Mouse (Mus musculus) embryonic stem cell, embryonic (primary cell): ENCODE results near the gene Slirp.
"Not testable (repeated sequence)": the region's sequence is repeated elsewhere in the genome, so short reads cannot be mapped to it uniquely, and the experiment has no call there.

Source experiments
- CTCF ChIA-PET, 4 experiments: fragments of 300-600 bp in 2 of 4; fragments of 350-600 bp in 2 of 4; sonication (Branson Sonifier 250); formaldehyde crosslinking; loops; one replicate each; lab custom pipeline; 2022; ENCODE audit warnings: inconsistent platforms in 2 of 4; lab: Charles Lee
- POLR2A ChIA-PET, 4 experiments: fragments of 300-600 bp in 2 of 4; fragments of 350-600 bp in 2 of 4; sonication (Branson Sonifier 250); formaldehyde crosslinking; loops; one replicate each; lab custom pipeline; 2022; ENCODE audit warnings: antibody characterized with exemption in 4 of 4, inconsistent platforms in 1 of 4; lab: Charles Lee

The Slirp gene

DNA sequence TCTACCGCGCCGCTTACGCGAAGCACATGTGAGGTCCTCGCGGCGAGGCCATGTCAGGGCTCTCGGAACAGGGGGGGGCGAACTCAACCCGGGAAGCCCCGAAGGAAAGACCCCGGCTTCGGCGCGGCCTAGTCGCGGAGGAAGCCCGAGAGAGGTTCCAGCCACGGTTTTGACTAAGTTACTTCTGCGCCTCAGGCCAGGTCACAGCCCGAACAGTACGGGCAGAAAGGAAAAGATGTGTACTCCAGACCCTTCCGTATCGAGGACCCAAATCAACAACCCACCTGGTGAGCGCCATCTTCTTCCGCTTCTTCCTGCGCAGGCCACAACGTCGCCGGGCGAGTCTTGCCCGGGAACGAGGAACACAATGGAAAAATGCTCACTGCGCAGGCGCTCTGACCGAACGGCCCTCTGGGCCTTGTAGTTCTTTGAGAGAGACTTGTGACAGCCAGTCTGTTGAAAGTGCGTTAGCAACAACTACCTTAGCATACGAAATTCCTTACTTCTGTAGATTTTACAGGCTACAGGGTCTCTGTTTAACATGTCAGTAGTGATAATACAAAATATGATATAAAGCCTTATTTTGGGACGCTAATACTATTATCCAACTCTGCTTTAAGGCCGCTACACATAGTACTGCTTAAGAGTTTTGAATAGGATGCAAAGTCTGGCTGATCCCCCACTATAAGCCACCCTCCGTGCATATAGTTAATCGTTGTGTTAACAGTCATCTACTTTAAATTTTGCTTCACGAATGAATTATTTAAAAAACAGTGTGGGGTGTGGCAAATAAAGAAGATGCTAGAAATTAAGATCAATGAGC is 28.5 kb downstream of the Slirp start, which contains the start of gene Snw1:
Gene Snw1, minus strand, starts transcription at position 311 of the 823 bp plus-strand sequence.
- ChIA-PET CTCF (no interaction called here), POLR2A (interaction anchor here in 3 of 4 experiments (0.6 to 3.3 kb wide), 13 partner anchors 9 to 153 kb away, joined by 3 to 58 read pairs (median 5); partner anchors contain the start of genes Alkbh1 (in 2 of the 3) and Slirp (in 1 of the 3))

DNA sequence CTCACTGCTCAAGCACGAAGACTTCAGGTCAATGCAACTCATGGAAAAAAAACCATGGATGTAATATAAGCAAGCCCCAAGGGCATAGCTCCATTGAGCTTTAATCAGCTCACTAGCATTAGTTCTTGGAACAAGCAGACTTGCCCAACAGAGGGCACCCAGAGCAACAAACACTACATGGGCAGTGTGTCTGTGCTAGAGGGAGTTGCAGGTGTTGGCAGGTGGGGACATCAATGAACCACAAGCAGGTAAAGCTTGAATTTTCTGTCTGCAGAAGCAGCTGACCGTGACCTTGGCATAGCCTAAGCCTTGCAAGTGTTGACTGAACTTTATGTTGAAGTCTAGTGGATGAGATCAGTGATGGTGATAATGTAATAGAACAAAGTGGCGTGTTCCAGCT is 31.1 kb downstream of the Slirp start:
- ChIA-PET CTCF (no interaction called here), POLR2A (interaction anchor here in 1 of 4 experiments (0.6 kb wide), 2 partner anchors 197 to 327 kb away, joined by 3 to 4 read pairs; partner anchors contain the start of gene Pomt2)

DNA sequence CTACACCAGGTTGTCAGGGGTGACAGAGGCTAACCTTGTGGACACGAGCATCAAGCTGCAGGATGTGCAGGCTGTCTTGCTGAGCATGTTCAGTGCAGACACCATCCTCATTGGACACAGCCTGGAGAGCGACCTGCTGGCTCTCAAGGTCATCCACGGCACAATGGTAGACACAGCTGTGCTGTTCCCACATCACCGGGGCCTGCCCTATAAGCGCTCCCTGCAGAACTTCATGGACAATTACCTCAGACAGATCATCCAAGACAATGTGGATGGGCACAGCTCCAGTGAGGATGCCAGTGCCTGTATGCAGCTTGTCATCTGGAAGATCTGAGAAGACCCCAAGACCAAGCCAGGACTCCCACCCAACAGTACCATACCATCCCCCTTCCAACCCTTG is 38.8 kb downstream of the Slirp start:
- POLR2A ChIA-PET, CTCF ChIA-PET: not testable (repeated sequence)

DNA sequence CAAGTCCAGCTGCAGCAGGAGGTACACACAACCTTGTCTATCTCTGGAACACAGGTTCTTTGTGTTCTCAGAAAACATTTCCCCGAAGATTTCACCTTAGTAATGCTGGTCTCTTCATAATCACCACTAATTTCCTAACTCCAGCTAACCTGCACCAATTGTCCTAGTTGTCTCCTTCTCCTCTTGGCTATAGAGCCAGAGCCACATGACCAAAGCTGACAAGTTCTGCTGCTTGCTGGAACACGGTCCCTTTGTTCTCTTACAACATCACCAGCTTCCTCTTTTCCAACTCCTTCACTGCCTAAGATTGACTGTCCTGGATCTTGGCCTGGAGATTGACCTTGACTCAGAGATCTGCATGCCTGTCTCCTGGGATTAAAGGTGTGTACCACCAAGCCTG is 45.0 kb downstream of the Slirp start:
- POLR2A ChIA-PET: interaction anchor here in 1 of 4 experiments (0.6 kb wide), 1 partner anchor 154 kb away, joined by 5 read pairs; no protein-coding TSS in a partner anchor
- CTCF ChIA-PET: interaction anchor here in 1 of 4 experiments (0.7 kb wide), 1 partner anchor 1649 kb away, joined by 3 read pairs; no protein-coding TSS in a partner anchor

DNA sequence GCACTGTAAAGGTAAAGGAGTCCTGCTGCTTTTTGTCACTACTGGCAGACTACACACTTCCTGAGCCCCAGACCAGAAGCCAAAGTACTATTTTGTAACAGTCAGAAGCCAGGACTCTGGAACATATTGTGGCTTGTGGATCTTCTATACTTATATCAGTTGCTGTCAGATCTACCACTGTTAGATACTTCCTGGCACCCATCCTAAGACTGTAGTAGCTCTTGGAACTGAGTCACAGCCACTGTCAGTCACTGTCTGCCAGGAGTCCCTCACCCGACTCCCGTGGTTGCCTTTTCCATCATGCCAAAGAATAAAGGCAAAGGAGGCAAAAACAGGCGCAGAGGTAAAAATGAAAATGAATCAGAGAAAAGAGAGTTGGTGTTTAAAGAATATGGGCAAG is 50.7 kb downstream of the Slirp start, which contains the start of gene Gm5788:
Gene Gm5788, plus strand, starts transcription at position 301 of the 400 bp plus-strand sequence.
- CTCF ChIA-PET: not testable (repeated sequence)
- POLR2A ChIA-PET: interaction anchor here in 1 of 4 experiments (0.7 kb wide), 1 partner anchor 18 kb away, joined by 4 read pairs; no protein-coding TSS in a partner anchor
